Mouse (Mus musculus) WW6 (cell line): Measurements from ENCODE around the gene Gsta1.
"Not testable (repeated sequence)": the region's sequence is repeated elsewhere in the genome, so short reads cannot be mapped to it uniquely, and the experiment has no call there.

Experiments
- DNase-seq: peaks from one replicate; pipeline ENCODE4 v3.0.0-alpha.2; 2013; ENCODE audit warnings: low read depth, low spot score

Gene Gsta1

GRCm38 (mm10) chr9:78230461-78230860 lies at the start of gene Gsta1:
Gene Gsta1 (plus strand): TSS chr9:78230656.
- not testable (repeated sequence) for DNase-seq

- DNase-seq: not testable (repeated sequence)
Measured at GRCm38 (mm10) chr9:78182474-78182873, 48.0 kb upstream of the Gsta1 start, which contains the start of gene Gsta4. Gene Gsta4 (plus strand): TSS chr9:78182774.

- no peak for DNase-seq
Measured at GRCm38 (mm10) chr9:78185686-78186085, 44.8 kb upstream of the Gsta1 start.

- no peak for DNase-seq
Measured at GRCm38 (mm10) chr9:78188910-78189309, 41.5 kb upstream of the Gsta1 start.

GRCm38 (mm10) chr9:78190651-78191634 lies 39.5 kb upstream of the Gsta1 start:
- no peak for DNase-seq

GRCm38 (mm10) chr9:78191736-78192135 lies 38.7 kb upstream of the Gsta1 start:
- DNase-seq: no peak

- DNase-seq: peak; percentile 53
Measured at GRCm38 (mm10) chr9:78193902-78194597, 36.4 kb upstream of the Gsta1 start.

GRCm38 (mm10) chr9:78195034-78195433 lies 35.4 kb upstream of the Gsta1 start:
- no peak for DNase-seq

- no peak for DNase-seq
Measured at GRCm38 (mm10) chr9:78197801-78198200, 32.7 kb upstream of the Gsta1 start.

GRCm38 (mm10) chr9:78204194-78204593 lies 26.3 kb upstream of the Gsta1 start:
- DNase-seq: no peak

GRCm38 (mm10) chr9:78208956-78209355 lies 21.5 kb upstream of the Gsta1 start:
- no peak for DNase-seq

- DNase-seq: no peak
Measured at GRCm38 (mm10) chr9:78210079-78210478, 20.4 kb upstream of the Gsta1 start.

- DNase-seq: no peak
Measured at GRCm38 (mm10) chr9:78210821-78211220, 19.6 kb upstream of the Gsta1 start.

GRCm38 (mm10) chr9:78211521-78211920 lies 18.9 kb upstream of the Gsta1 start:
- DNase-seq: no peak

- no peak for DNase-seq
Measured at GRCm38 (mm10) chr9:78212341-78213049, 18.0 kb upstream of the Gsta1 start.

GRCm38 (mm10) chr9:78217074-78217473 lies 13.4 kb upstream of the Gsta1 start:
- DNase-seq: no peak

GRCm38 (mm10) chr9:78222616-78223015 lies 7.8 kb upstream of the Gsta1 start:
- DNase-seq: no peak

GRCm38 (mm10) chr9:78223221-78223902 lies 7.1 kb upstream of the Gsta1 start:
- DNase-seq: no peak

GRCm38 (mm10) chr9:78224418-78224817 lies 6.0 kb upstream of the Gsta1 start:
- no peak for DNase-seq

GRCm38 (mm10) chr9:78225304-78225703 lies 5.2 kb upstream of the Gsta1 start:
- no peak for DNase-seq

GRCm38 (mm10) chr9:78228122-78228521 lies 2.3 kb upstream of the Gsta1 start:
- no peak for DNase-seq
